Mouse (Mus musculus): ENCODE measurements at regions not wholly inside any gene's neighbourhood (a gene's known extent, or its start where the extent isn't known, plus 50 kb on each side); places are given as distances from the start of the nearest gene placed in this dataset.
A peak's percentile ranks its signal among the peaks of the same experiment; 100 is the strongest.

DNA sequence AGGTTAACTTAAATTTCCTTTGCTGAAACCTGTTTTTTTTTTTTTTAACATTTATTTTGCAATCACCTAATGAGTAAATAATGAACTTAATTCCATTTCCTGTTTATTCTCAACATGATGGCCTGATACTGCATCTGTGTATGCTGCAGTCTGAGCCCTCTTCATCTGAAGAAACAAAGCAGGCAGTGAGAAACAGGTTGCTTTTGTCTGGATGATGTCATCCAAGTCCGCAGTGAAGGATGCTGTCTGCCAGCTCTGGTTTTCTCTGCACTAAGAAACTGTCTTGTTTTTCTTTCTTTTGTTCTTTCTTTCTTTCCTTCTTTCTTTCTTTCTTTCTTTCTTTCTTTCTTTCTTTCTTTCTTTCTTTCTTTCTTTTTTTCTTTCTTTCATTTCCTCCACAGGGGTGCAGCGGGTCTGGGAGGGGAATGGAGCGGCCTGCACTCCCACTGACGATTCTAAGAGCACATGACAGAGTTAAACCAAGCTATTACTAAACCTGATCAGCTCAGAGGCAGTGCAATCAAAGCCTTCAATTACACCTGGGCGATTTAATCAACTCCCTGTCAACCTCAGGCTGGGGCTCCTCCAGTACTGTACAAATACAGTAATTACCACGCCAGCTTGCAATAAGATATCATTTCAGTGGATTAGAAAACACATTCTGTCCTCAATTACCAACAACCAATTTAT, 204.0 kb downstream of the Fam76b start:
- H3K9ac ChIP-seq (replicated peaks), result no peak overlapping the region
- H3K27ac ChIP-seq (replicated peaks), result 0 out of 2 replicates have a peak overlapping the region, but pooled peaks have one; percentile 5
- no peaks in the 10 kb centered on the region for H3K9me3 ChIP-seq
- peak; percentile 87 for ATAC-seq (replicated peaks)
- no peak overlapping the region for H3K4me3 ChIP-seq
- no peaks in the 10 kb centered on the region for H3K27me3 ChIP-seq
- no peaks in the 10 kb centered on the region for H3K36me3 ChIP-seq
- peaks cover 10% of the 10 kb centered on the region for H3K4me1 ChIP-seq
- 13% methylated on average over 6 of the region's 6 CpGs for WGBS
- H3K4me2 ChIP-seq (replicated peaks), result no peak overlapping the region

- Histone ChIP-seq H3K9ac (replicated peaks) (no peak overlapping the region), H3K27ac (replicated peaks) (0 out of 2 replicates have a peak overlapping the region, but pooled peaks have one; percentile 5)
- ATAC-seq (replicated peaks), result peak; percentile 47
These were observed 204.5 kb downstream of the Fam76b start for GRCm38 (mm10) chr9:14032048-14032362.

GRCm38 (mm10) chr9:14035526-14035925, 208.0 kb downstream of the Fam76b start:
- no peak for ATAC-seq (replicated peaks)
- WGBS, result 85% methylated on average over 2 of the region's 2 CpGs

More at GRCm38 (mm10) chr9:14032048-14032362, 204.5 kb downstream of the Fam76b start:
- 34% methylated on average over 1 of the region's 1 CpGs for WGBS
- H3K9me3 ChIP-seq, result no peaks in the 10 kb centered on the region
- no peaks in the 10 kb centered on the region for H3K27me3 ChIP-seq
- no peak overlapping the region for H3K4me3 ChIP-seq
- no peaks in the 10 kb centered on the region for H3K36me3 ChIP-seq
- H3K4me2 ChIP-seq (replicated peaks), result no peak overlapping the region
- peaks cover 10% of the 10 kb centered on the region for H3K4me1 ChIP-seq

DNA sequence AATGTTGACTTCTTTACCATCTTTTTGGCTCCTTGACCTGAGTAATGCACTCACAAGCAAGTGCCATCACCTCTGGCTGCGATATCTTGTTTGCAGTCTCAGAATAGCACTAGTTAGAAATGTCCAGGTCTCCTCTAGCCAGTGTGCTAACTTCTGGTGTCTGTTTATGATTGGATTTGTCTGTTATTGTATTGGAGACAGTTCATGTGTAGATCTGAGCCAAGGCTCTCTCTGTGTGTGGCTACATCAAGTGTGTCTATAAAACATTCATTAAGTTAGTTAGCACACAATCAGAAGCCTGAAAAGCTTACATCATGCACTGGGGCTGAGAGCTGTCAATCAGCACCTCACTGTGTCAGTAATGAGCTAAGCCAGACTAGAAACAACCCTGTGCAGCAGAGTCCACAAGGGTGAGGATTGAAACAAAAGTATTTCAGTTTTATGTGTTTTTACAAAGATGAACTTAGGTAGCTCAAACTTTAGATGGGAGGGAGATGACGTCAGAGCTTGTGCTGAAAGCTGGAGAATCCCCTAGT, 214.5 kb downstream of the Fam76b start:
- no peak overlapping the region for H3K4me3 ChIP-seq
- H3K4me1 ChIP-seq, result no peaks in the 10 kb centered on the region
- no peak for ATAC-seq (replicated peaks)
- H3K36me3 ChIP-seq, result no peaks in the 10 kb centered on the region
- H3K9ac ChIP-seq (replicated peaks), result no peak overlapping the region
- H3K4me2 ChIP-seq (replicated peaks), result no peak overlapping the region
- WGBS, result 61% methylated on average over 2 of the region's 2 CpGs
- no peak overlapping the region for H3K27ac ChIP-seq (replicated peaks)
- H3K27me3 ChIP-seq, result no peaks in the 10 kb centered on the region
- no peaks in the 10 kb centered on the region for H3K9me3 ChIP-seq

More at GRCm38 (mm10) chr9:14035526-14035925, 208.0 kb downstream of the Fam76b start:
- H3K4me2 ChIP-seq (replicated peaks), result no peak overlapping the region
- peaks cover 10% of the 10 kb centered on the region for H3K4me1 ChIP-seq
- no peak overlapping the region for H3K4me3 ChIP-seq
- no peak overlapping the region for H3K9ac ChIP-seq (replicated peaks)
- H3K27ac ChIP-seq (replicated peaks), result no peak overlapping the region
- no peaks in the 10 kb centered on the region for H3K9me3 ChIP-seq
- H3K36me3 ChIP-seq, result no peaks in the 10 kb centered on the region
- no peaks in the 10 kb centered on the region for H3K27me3 ChIP-seq

- H3K4me2 ChIP-seq (replicated peaks), result no peak overlapping the region
- peak; percentile 92 for ATAC-seq (replicated peaks)
- 55% methylated on average over 4 of the region's 4 CpGs for WGBS
These were observed 220.7 kb downstream of the Fam76b start for GRCm38 (mm10) chr9:14048224-14048623.

GRCm38 (mm10) chr9:14053704-14054103, 221.2 kb upstream of the Sesn3 start:
- ATAC-seq (replicated peaks), result no peak

More at GRCm38 (mm10) chr9:14048224-14048623, 220.7 kb downstream of the Fam76b start:
- no peaks in the 10 kb centered on the region for H3K36me3 ChIP-seq
- no peaks in the 10 kb centered on the region for H3K27me3 ChIP-seq
- no peaks in the 10 kb centered on the region for H3K9me3 ChIP-seq
- H3K4me3 ChIP-seq, result no peak overlapping the region
- no peak overlapping the region; the same call in 1 of the 2 replicates for H3K27ac ChIP-seq (replicated peaks)
- no peak overlapping the region for H3K9ac ChIP-seq (replicated peaks)
- peaks cover 13% of the 10 kb centered on the region for H3K4me1 ChIP-seq

DNA sequence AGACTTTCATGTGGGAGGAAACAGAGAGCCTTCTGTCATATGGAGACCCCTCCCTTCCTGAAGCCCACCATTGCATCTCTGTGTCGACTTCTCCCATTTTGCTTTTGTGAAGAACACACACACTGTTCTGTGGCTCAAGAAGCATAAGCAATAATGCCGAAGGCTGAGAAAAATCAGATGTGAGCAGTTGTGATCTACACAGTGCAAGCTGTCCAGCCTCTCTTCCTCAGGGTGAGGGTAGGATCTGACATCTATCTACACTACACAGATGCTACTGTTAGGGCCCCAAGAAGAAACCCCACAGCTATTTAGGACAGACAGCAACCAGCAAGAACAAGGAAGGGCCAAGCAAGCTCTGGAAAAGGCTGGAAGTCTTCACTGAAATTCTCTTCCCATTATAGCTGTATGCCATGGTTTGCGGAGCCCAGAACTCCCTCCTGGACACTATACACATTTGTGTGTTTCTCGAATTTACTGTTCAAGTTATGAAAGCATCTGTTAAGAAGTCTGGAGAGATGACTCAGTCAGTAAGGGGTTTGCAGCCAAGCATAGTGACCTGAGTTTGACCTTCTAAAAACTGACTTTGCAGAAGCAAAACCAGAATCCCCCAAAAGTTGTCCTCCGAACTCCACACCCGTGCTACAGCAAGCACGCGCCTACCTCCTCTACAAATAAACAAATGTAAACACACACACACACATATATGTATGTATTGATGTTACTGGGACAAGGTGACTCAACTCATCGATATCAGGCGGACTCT, 218.3 kb upstream of the Sesn3 start:
- Histone ChIP-seq H3K4me3 (no peak overlapping the region), H3K27ac (replicated peaks) (no peak overlapping the region), H3K9me3 (no peaks in the 10 kb centered on the region), H3K36me3 (no peaks in the 10 kb centered on the region), H3K4me1 (peaks cover 20% of the 10 kb centered on the region), H3K9ac (replicated peaks) (no peak overlapping the region), H3K27me3 (no peaks in the 10 kb centered on the region), H3K4me2 (replicated peaks) (no peak overlapping the region)
- ATAC-seq (replicated peaks), result no peak
- 89% methylated on average over 10 of the region's 10 CpGs for WGBS

More at GRCm38 (mm10) chr9:14053704-14054103, 221.2 kb upstream of the Sesn3 start:
- H3K27ac ChIP-seq (replicated peaks), result no peak overlapping the region
- H3K9ac ChIP-seq (replicated peaks), result no peak overlapping the region
- no peak overlapping the region for H3K4me2 ChIP-seq (replicated peaks)
- H3K4me3 ChIP-seq, result no peak overlapping the region
- WGBS, result 34% methylated on average over 2 of the region's 2 CpGs
- no peaks in the 10 kb centered on the region for H3K36me3 ChIP-seq
- H3K9me3 ChIP-seq, result no peaks in the 10 kb centered on the region
- no peaks in the 10 kb centered on the region for H3K27me3 ChIP-seq
- H3K4me1 ChIP-seq, result peaks cover 11% of the 10 kb centered on the region; the same call in 1 of the 2 replicates

DNA sequence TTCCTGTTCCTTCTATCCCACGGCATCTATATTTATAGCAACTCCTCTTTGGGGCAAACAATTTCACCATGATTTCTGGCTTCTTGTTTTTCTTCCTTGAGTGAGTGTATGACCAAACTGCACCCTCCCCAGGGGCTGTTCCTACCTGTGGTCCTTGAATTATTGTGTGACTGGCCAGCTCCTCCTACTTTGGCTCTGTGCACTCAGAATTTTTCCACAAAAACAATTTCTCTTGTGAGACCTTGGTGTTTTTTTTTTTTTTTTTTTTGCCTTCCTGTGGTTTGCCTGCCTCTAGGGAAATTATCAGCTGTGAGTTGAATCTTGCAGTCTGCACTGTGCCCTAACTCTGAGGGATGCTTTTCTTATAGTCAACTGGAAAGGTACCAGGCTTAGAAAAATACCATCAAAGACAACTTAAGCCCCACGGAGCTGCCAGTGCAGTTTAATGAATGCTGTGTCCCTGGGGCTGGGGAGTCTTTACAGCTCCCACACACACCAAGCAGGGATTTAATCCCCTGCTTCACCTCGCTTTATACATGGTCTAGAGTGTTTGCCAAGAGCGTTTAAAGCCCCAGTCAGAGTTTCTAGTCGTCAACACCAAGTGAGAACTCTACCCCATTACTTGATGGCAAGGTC, 216.2 kb upstream of the Sesn3 start:
- ATAC-seq (replicated peaks), result peak; percentile 86
- WGBS, result 2% methylated on average over 5 of the region's 5 CpGs
- Histone ChIP-seq H3K4me1 (peaks cover 19% of the 10 kb centered on the region), H3K27ac (replicated peaks) (0 out of 2 replicates have a peak overlapping the region, but pooled peaks have one; percentile 2), H3K27me3 (no peaks in the 10 kb centered on the region), H3K9ac (replicated peaks) (no peak overlapping the region), H3K36me3 (no peaks in the 10 kb centered on the region), H3K9me3 (no peaks in the 10 kb centered on the region), H3K4me2 (replicated peaks) (no peak overlapping the region), H3K4me3 (no peak overlapping the region)

DNA sequence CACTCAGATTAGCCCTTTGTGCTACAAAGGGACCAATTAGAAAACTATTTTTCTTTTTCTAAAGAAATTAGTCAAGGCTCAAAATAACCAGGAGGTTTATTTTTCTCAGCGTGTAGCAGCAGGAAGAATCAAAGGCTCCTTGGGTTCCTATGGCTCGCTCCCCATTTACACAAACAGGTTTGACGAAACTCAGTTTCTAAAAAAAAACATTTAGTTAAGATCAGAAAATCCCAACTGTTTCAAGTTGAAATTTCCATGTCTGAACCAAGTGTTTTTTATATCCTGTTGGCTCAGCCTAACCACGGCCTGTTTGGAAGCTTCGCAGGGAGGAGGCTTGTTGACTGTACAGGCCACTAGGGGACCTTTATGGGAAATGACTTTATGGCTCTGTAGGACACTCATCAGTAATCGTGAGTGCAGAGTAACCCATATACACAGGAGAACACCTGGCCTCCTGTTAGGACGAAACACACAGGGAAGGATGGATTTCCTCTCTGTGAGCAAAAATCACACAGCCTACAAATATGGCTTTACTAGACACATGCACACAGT, 215.6 kb upstream of the Sesn3 start:
- Histone ChIP-seq H3K9ac (replicated peaks) (no peak overlapping the region), H3K27ac (replicated peaks) (0 out of 2 replicates have a peak overlapping the region, but pooled peaks have one; percentile 2), H3K4me2 (replicated peaks) (no peak overlapping the region), H3K27me3 (no peaks in the 10 kb centered on the region), H3K9me3 (no peaks in the 10 kb centered on the region), H3K36me3 (no peaks in the 10 kb centered on the region), H3K4me3 (no peak overlapping the region), H3K4me1 (peaks cover 14% of the 10 kb centered on the region)
- WGBS, result 18% methylated on average over 7 of the region's 7 CpGs
- peak; percentile 51; the same call in 1 of the 2 replicates for ATAC-seq (replicated peaks)

DNA sequence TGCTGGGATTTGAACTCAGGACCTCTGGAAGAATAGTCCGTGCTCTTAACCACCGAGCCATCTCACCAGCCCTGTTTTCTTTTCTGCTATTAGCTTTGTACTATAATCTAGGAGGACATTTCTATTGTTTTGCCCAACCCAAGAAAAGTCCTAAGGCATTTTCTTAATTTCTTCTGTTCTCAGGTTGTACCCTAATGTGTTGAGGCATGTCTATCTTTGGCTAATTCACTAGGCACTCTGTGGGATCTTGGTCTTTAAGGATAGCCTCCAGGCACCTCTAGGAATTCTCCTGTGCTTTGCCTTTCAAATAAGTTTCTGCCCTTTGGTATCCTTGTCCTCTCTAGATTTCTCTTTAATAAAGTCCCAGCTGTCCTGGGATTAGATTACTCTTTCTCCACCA, 214.6 kb upstream of the Sesn3 start:
- Histone ChIP-seq H3K4me2 (replicated peaks) (no peak overlapping the region), H3K9ac (replicated peaks) (no peak overlapping the region), H3K27ac (replicated peaks) (no peak overlapping the region), H3K4me3 (no peak overlapping the region), H3K36me3 (no peaks in the 10 kb centered on the region), H3K4me1 (peaks cover 14% of the 10 kb centered on the region), H3K9me3 (no peaks in the 10 kb centered on the region), H3K27me3 (no peaks in the 10 kb centered on the region)
- ATAC-seq (replicated peaks), result no peak
- WGBS, result 93% methylated on average over 2 of the region's 2 CpGs

DNA sequence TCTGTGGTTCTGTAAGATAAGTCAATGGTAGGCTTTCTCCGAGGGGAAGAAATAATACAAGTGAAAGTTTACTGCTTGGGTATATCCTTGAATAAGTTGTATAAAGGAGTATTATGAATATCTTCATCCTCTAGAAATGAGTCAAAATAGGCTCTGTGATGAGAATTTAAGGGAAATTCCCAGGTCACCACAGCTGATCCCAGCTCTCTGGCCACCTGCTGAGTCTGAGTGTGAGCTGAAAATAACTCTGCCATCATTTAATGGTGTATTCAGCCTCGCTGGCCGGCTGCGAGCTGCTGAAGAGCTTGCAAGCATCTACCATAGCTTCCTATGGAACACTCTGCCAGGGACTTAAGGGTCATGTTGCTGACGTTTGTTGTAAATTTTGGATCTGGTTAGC, 213.5 kb upstream of the Sesn3 start:
- Histone ChIP-seq H3K4me3 (no peak overlapping the region), H3K27ac (replicated peaks) (no peak overlapping the region), H3K9me3 (no peaks in the 10 kb centered on the region), H3K4me1 (peaks cover 14% of the 10 kb centered on the region), H3K9ac (replicated peaks) (no peak overlapping the region), H3K4me2 (replicated peaks) (no peak overlapping the region), H3K36me3 (no peaks in the 10 kb centered on the region), H3K27me3 (no peaks in the 10 kb centered on the region)
- 69% methylated on average over 5 of the region's 5 CpGs for WGBS
- ATAC-seq (replicated peaks), result no peak
